Mouse (Mus musculus) CH12.LX (cell line): ENCODE results near the gene Sh2d6.

Experiments
- CHD1 ChIP-seq: IDR thresholded peaks from 2 replicates; pipeline ENCODE4 v1.6.1; 2012; ENCODE audit warnings: low read depth, low read length, improper control_type of control experiment, inconsistent platforms
- CTCF ChIP-seq, 2 experiments: IDR thresholded peaks in 1 of 2; conservative IDR thresholded peaks in 1 of 2; 2 replicates each; pipeline ENCODE4 v1.5.1; 2011 to 2012; ENCODE audit warnings: low read depth in 2 of 2, low read length in 2 of 2, improper control_type of control experiment in 1 of 2, inconsistent platforms in 1 of 2, mild to moderate bottlenecking in 1 of 2, moderate library complexity in 1 of 2
- EP300 ChIP-seq: IDR thresholded peaks from 2 replicates; pipeline ENCODE4 v1.6.1; 2011; ENCODE audit warnings: low read length, improper control_type of control experiment
- POLR2A ChIP-seq: IDR thresholded peaks from 2 replicates; pipeline ENCODE4 v1.6.1; 2011; ENCODE audit warnings: low read depth, mild to moderate bottlenecking, improper control_type of control experiment, low read length
- SIN3A ChIP-seq: IDR thresholded peaks from 2 replicates; pipeline ENCODE4 v1.6.1; 2012; ENCODE audit warnings: low read length, improper control_type of control experiment, inconsistent platforms
- TCF12 ChIP-seq: IDR thresholded peaks from 2 replicates; pipeline ENCODE4 v1.6.1; 2014; ENCODE audit warnings: low read depth, mild to moderate bottlenecking, inconsistent platforms, low read length, improper control_type of control experiment
- USF1 ChIP-seq: IDR thresholded peaks from 2 replicates; pipeline ENCODE4 v1.6.1; 2014; ENCODE audit warnings: low read depth, mild to moderate bottlenecking, inconsistent platforms, low read length, improper control_type of control experiment
- ZC3H11A ChIP-seq: IDR thresholded peaks from 2 replicates; pipeline ENCODE4 v1.6.1; 2012; ENCODE audit warnings: low read depth, mild to moderate bottlenecking, inconsistent platforms, low read length, improper control_type of control experiment

DNA sequence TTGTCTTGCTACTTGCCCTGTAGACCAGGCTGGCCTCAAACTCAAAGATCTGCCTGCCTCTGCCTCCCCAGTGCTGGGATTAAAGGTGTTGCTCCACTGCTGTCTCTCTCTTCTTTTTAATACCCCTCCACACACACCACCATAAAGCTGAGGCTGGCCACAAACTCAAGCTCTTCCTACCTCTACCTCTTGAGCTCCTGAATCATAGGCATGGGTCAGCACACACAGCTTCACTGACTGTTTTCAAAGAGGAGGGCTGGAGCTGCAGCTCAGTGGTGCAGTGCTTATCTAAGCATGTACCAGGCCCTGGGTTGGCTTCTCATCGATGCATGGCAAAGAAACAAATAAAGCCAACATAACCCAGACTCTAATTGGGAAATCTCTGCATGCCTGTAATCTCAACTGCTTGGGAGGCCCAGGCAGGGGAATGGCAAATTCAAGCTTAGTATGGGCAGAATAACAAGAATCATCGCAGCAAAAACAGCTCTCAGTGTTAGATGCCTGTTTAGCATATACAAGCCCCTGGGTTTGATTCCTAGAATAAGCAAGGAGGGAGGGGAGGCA, 11.6 kb downstream of the Sh2d6 start:
- TF ChIP-seq CHD1, result no peak
- TF ChIP-seq POLR2A, result no peak
- TF ChIP-seq USF1, result no peak
- no peak for TF ChIP-seq TCF12
- TF ChIP-seq EP300, result no peak
- TF ChIP-seq SIN3A, result no peak
- TF ChIP-seq ZC3H11A, result no peak
- no peak for TF ChIP-seq CTCF (conservative IDR thresholded peaks at IDR 0.05 in 1 of 2, IDR thresholded peaks at IDR 0.05 in 1 of 2; ENCODE audit: low read depth in 2 of 2, low read length in 2 of 2)
